Mouse (Mus musculus): ENCODE data around the gene Ecel1.

DNA sequence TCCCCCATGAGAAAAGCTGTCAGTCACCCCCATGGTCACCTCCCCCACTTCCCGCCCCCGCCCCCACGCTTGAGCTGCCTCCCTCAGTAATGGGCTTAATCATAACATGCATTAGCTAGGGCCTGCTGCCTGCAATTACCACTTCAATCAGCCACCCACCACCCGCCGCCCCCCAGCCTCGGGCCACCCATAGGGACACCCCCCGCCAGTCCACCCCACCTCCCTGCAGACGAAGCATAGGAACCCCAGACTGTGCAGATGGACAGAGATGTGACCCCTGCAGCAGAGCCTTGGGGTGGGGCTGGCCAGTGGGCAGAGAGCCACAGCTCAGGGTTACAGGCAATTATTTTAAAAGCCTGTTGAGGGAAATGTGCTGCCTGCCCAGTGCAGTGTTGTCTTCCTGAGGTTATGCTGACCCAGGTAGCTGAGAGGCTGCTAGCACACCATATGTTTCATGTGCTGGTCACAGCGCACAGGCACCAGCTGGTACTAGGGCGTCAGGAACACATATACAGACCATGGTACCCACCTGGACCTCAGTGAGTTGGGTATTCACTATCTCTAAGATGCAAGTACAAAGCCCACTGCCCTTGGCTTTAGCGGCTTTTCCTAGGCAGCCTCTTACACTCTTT, 8.0 kb upstream of the Ecel1 start:
- TF ChIP-seq EP300 (IDR thresholded peaks at IDR 0.05): no peak
- TF ChIP-seq CTCF (IDR thresholded peaks at IDR 0.05): no peak
